Mouse (Mus musculus): Measurements from ENCODE around the gene 9430097D07Rik. TPM values are rescaled to one million over a fixed set of nuclear protein-coding genes. Genes with fewer than 3 reads are reported as not detected.

Gene 9430097D07Rik
- polyA plus RNA-seq, 2 experiments = 0.06 TPM; not detected in 1

DNA sequence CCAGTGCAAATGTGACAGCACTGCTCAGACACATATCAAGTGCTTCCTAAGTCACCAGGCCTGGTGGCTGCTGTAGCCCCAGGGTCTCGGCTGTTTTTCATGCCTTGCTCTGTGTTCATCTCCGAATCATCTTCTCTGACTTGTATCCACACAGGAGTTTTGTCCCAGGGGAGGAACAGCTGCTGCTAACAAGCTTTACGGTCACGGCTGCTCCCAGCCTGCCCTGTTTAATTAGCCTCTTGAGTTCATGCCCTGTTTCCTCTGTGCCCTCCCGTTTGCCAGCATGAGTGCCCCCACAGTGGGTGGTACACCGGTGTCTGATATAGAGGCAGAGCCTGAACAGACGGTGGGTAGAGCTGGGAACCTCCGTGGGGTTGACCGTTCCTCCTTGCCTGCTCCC is 42.6 kb upstream of the 9430097D07Rik start:
- H3K4me3 ChIP-seq (ENCODE audit: insufficient read depth in 1 of 2, low read depth in 2 of 2, low read length in 2 of 2) = no peak overlapping the region
- H3K4me2 ChIP-seq (ENCODE audit: low read depth) = no peak overlapping the region
- H3K36me3 ChIP-seq (replicated peaks; ENCODE audit: control insufficient read depth, insufficient read depth, low read depth) = peaks cover 6% of the 10 kb centered on the region
- H3K27me3 ChIP-seq (ENCODE audit: control insufficient read depth, insufficient read depth, low read length) = no peaks in the 10 kb centered on the region
- peaks cover 2% of the 10 kb centered on the region for H3K9me3 ChIP-seq (ENCODE audit: control insufficient read depth, low read length)
- no peak overlapping the region for H3K27ac ChIP-seq
- TF ChIP-seq CTCF (IDR thresholded peaks at IDR 0.05; ENCODE audit: low read depth) = no peak
- TF ChIP-seq EP300 (IDR thresholded peaks at IDR 0.05; ENCODE audit: low read depth) = no peak
- H3K9ac ChIP-seq (replicated peaks) = no peak overlapping the region
- ATAC-seq (ENCODE audit: insufficient read depth) (no peak), DNase-seq (ENCODE audit: low read depth in 3 of 3, low spot score in 3 of 3) (no peak)
- H3K4me1 ChIP-seq (replicated peaks; ENCODE audit: control insufficient read depth in 2 of 2, insufficient read depth in 2 of 2, low read length in 1 of 2) = peaks cover 0 to 16% of the 10 kb centered on the region in 2 experiments; a peak in 3 of 4 replicates
- 84% methylated on average over 9 of the region's 9 CpGs for WGBS (ENCODE audit: insufficient replicate concordance)

DNA sequence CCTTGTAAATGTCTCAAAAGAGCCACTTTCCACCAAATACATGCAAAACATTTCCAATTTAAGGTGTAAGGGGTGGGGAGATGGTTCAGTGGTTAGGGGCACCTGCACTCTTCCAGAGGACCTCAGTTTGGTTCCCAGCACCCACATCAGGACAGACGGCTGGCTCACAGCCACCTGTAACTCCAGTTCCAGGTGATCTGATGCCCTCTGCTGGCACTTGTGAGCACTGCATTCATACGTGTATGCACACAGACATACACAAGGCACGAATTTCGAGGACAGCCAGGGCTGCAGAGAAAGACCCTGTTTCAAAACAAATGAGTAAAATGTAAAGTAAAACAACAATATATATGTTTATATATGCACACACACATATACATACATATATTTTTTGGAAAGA is 42.1 kb upstream of the 9430097D07Rik start:
- H3K27ac ChIP-seq = no peak overlapping the region
- no peak overlapping the region for H3K9ac ChIP-seq (replicated peaks)
- no peaks in the 10 kb centered on the region for H3K27me3 ChIP-seq (ENCODE audit: control insufficient read depth, insufficient read depth, low read length)
- H3K4me1 ChIP-seq (replicated peaks; ENCODE audit: control insufficient read depth in 2 of 2, insufficient read depth in 2 of 2, low read length in 1 of 2) = peaks cover 0 to 16% of the 10 kb centered on the region in 2 experiments; a peak in 3 of 4 replicates
- no peak overlapping the region for H3K4me2 ChIP-seq (ENCODE audit: low read depth)
- ATAC-seq (ENCODE audit: insufficient read depth) (no peak), DNase-seq (ENCODE audit: low read depth in 3 of 3, low spot score in 3 of 3) (no peak)
- no peak overlapping the region for H3K4me3 ChIP-seq (ENCODE audit: insufficient read depth in 1 of 2, low read depth in 2 of 2, low read length in 2 of 2)
- peaks cover 2% of the 10 kb centered on the region for H3K9me3 ChIP-seq (ENCODE audit: control insufficient read depth, low read length)
- peaks cover 6% of the 10 kb centered on the region for H3K36me3 ChIP-seq (replicated peaks; ENCODE audit: control insufficient read depth, insufficient read depth, low read depth)
- WGBS (ENCODE audit: insufficient replicate concordance) = 94% methylated on average over 4 of the region's 4 CpGs
- no peak for TF ChIP-seq EP300 (IDR thresholded peaks at IDR 0.05; ENCODE audit: low read depth)
- peak; percentile 76 for TF ChIP-seq CTCF (IDR thresholded peaks at IDR 0.05; ENCODE audit: low read depth)

DNA sequence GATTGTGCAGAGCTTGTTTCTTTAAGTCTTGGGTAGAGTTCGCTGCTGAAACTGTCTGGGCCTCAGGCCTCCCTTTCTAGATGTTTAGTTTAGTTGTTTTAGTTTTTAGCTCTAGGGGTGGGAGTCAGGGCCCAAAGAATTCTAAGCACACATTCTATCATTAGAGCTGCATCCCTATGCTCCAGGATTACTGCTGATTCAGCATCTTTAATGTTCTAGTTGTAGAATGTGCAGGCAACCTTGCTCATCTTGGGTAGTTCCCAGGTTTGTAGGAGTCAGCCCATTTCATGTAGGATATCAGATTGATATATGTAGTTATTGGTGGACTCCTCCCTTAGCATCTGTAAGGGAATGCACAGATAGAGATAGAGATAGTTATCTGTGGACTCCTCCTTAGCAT is 41.6 kb upstream of the 9430097D07Rik start:
- peaks cover 0 to 16% of the 10 kb centered on the region in 2 experiments; a peak in 3 of 4 replicates for H3K4me1 ChIP-seq (replicated peaks; ENCODE audit: control insufficient read depth in 2 of 2, insufficient read depth in 2 of 2, low read length in 1 of 2)
- no peak overlapping the region for H3K27ac ChIP-seq
- ATAC-seq (ENCODE audit: insufficient read depth) (no peak), DNase-seq (ENCODE audit: low read depth in 3 of 3, low spot score in 3 of 3) (no peak)
- H3K36me3 ChIP-seq (replicated peaks; ENCODE audit: control insufficient read depth, insufficient read depth, low read depth) = peaks cover 6% of the 10 kb centered on the region
- no peak overlapping the region for H3K4me3 ChIP-seq (ENCODE audit: insufficient read depth in 1 of 2, low read depth in 2 of 2, low read length in 2 of 2)
- H3K9me3 ChIP-seq (ENCODE audit: control insufficient read depth, low read length) = peaks cover 2% of the 10 kb centered on the region
- no peaks in the 10 kb centered on the region for H3K27me3 ChIP-seq (ENCODE audit: control insufficient read depth, insufficient read depth, low read length)
- H3K4me2 ChIP-seq (ENCODE audit: low read depth) = no peak overlapping the region
- H3K9ac ChIP-seq (replicated peaks) = no peak overlapping the region
- no peak for TF ChIP-seq EP300 (IDR thresholded peaks at IDR 0.05; ENCODE audit: low read depth)
- TF ChIP-seq CTCF (IDR thresholded peaks at IDR 0.05; ENCODE audit: low read depth) = no peak
- 75% methylated on average over 1 of the region's 1 CpGs for WGBS (ENCODE audit: insufficient replicate concordance)

DNA sequence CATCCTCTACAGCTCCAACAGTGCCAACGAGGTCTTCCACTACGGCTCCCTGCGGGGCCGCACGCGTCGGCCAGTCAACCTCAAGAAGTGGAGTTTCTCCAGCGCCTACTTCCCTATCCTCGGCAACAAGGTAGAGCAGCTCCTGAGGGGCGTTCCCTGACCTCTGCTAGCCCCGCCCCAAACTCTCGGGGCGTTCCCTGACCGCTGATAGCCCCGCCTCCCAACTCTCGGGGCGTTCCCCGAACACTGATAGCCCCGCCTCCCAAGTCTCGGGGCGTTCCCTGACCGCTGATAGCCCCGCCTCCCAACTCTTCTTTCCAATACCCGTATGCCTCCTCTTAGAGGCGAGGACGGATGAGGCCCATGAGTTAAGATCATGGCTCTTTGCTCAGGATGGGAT is 36.8 kb upstream of the 9430097D07Rik start:
- Histone ChIP-seq H3K36me3 (replicated peaks; ENCODE audit: control insufficient read depth, insufficient read depth, low read depth) (peaks cover 2% of the 10 kb centered on the region), H3K4me1 (replicated peaks; ENCODE audit: control insufficient read depth in 2 of 2, insufficient read depth in 2 of 2, low read length in 1 of 2) (peaks cover 10 to 27% of the 10 kb centered on the region in 2 experiments), H3K4me2 (ENCODE audit: low read depth) (no peak overlapping the region), H3K4me3 (ENCODE audit: insufficient read depth in 1 of 2, low read depth in 2 of 2, low read length in 2 of 2) (no peak overlapping the region), H3K9me3 (ENCODE audit: control insufficient read depth, low read length) (no peaks in the 10 kb centered on the region), H3K27me3 (ENCODE audit: control insufficient read depth, insufficient read depth, low read length) (no peaks in the 10 kb centered on the region), H3K9ac (replicated peaks) (no peak overlapping the region), H3K27ac (no peak overlapping the region)
- WGBS (ENCODE audit: insufficient replicate concordance) = 71% methylated on average over 26 of the region's 26 CpGs
- DNase-seq (ENCODE audit: low read depth in 3 of 3, low spot score in 3 of 3) = no peak
- no peak for ATAC-seq (ENCODE audit: insufficient read depth)
- TF ChIP-seq EP300 (IDR thresholded peaks at IDR 0.05; ENCODE audit: low read depth) = no peak
- no peak for TF ChIP-seq CTCF (IDR thresholded peaks at IDR 0.05; ENCODE audit: low read depth)

DNA sequence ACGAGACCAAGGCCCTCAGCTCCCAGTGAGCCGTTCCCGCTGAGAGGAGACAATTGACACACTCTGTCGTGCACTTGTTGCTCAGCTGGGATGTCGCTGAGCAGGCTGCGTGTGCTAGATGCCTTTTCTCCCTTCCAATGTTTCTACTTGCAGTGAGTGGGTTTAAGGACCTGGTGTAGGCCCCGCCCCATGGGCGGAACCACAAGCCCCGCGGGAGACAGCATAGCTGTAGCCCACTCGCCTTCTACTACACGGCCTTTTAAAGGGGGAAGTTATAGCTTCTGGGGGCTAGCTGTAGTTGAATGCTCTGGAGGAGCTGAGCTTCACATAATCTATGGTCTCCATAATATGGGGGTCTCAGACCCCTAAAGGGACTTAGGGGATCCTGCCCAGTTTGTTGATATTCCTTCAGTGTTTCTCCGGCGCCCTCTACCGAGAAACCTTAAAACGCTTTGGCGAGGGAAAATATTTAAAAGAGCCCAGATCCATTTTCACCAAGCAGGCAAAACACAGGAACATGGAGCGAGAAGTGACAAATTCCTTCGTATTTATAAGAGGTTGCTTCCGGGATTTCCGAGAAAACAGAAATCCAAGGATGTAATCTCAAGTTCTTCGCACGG is 35.2 kb upstream of the 9430097D07Rik start:
- no peaks in the 10 kb centered on the region for H3K27me3 ChIP-seq (ENCODE audit: control insufficient read depth, insufficient read depth, low read length)
- H3K4me2 ChIP-seq (ENCODE audit: low read depth) = peak overlapping the region; percentile 89
- 18% methylated on average over 23 of the region's 23 CpGs for WGBS (ENCODE audit: insufficient replicate concordance)
- H3K36me3 ChIP-seq (replicated peaks; ENCODE audit: control insufficient read depth, insufficient read depth, low read depth) = no peaks in the 10 kb centered on the region; the same call in 1 of the 2 replicates
- peak overlapping the region; percentile 48 for H3K9ac ChIP-seq (replicated peaks)
- no peak for DNase-seq (ENCODE audit: low read depth in 3 of 3, low spot score in 3 of 3)
- peaks cover 13 to 32% of the 10 kb centered on the region in 2 experiments for H3K4me1 ChIP-seq (replicated peaks; ENCODE audit: control insufficient read depth in 2 of 2, insufficient read depth in 2 of 2, low read length in 1 of 2)
- H3K27ac ChIP-seq = 0 out of 2 replicates have a peak overlapping the region, but pooled peaks have one; percentile 21
- peak overlapping the region; percentile 45 to 48 for H3K4me3 ChIP-seq (ENCODE audit: insufficient read depth in 1 of 2, low read depth in 2 of 2, low read length in 2 of 2)
- ATAC-seq (ENCODE audit: insufficient read depth) = no peak
- no peaks in the 10 kb centered on the region for H3K9me3 ChIP-seq (ENCODE audit: control insufficient read depth, low read length)
- TF ChIP-seq CTCF (IDR thresholded peaks at IDR 0.05; ENCODE audit: low read depth) (peak; percentile 45), EP300 (IDR thresholded peaks at IDR 0.05; ENCODE audit: low read depth) (no peak)

Data from liver, embryonic 14.5 days (tissue).